Mouse (Mus musculus) Patski (cell line): ENCODE data around the gene Gpx7. TPM values are rescaled to one million over a fixed set of nuclear protein-coding genes. Genes with fewer than 3 reads are reported as not detected.

Experiments
- ATAC-seq: fragments of 100-300 bp; one replicate; pipeline ENCODE4 v1.8.0; 2021
- CTCF ChIA-PET: fragments of 350-600 bp; sonication (Branson Sonifier 250); formaldehyde crosslinking; loops from one replicate; lab custom pipeline; 2022; ENCODE audit warnings: inconsistent platforms; lab: Charles Lee
- POLR2A ChIA-PET: fragments of 350-600 bp; sonication (Branson Sonifier 250); formaldehyde crosslinking; loops from one replicate; lab custom pipeline; 2022; ENCODE audit warnings: antibody characterized with exemption, inconsistent platforms; lab: Charles Lee
- DNase-seq: peaks from one replicate; pipeline ENCODE4 v3.0.0-alpha.2; 2011; ENCODE audit warnings: low read depth, low spot score
- H3K27me3 ChIP-seq: fragments of 371-371 bp; one replicate; pipeline ENCODE4 v1.5.1; 2021
- CTCF ChIP-seq: fragments of 100-300 bp; IDR thresholded peaks from one replicate; pipeline ENCODE4 v1.5.1; 2021
- in situ Hi-C: fragments of 300-500 bp; cut with MboI; formaldehyde crosslinking; loops from 3 replicates; pipeline ENCODE4 v1.11.1; 2018; ENCODE audit warnings: low pct_unique_long_range_greater_than_20kb, mixed read lengths
- polyA plus RNA-seq: library from polyadenylated mRNA; unstranded; gene quantifications from one replicate; pipeline ENCODE4 v1.2.3, GENCODE M21; 2021

Gpx7 gene
- polyA plus RNA-seq, 1 experiment from 2014 or later, result not detected

- TF ChIP-seq CTCF, result no peak
- no peaks in the 10 kb centered on the region for H3K27me3 ChIP-seq
- ChIA-PET POLR2A (no interaction called here), CTCF (no interaction called here)
- peak; percentile 93 for ATAC-seq
- in situ Hi-C loops, result loop anchor here (5.0 kb wide), 1 partner anchor 106 kb away; the partner anchor contains the start of gene Tut4
- peak; percentile 81 for DNase-seq
Observed at GRCm38 (mm10) chr4:108350819-108351218, 55.9 kb downstream of the Gpx7 start.

Other genes with a start within 250 kb of the Gpx7 start
- gene Echdc2, start 241.5 kb downstream of the Gpx7 start, polyA plus RNA-seq, result 32.2 TPM
- 0.05 TPM for gene Zyg11a, start 188.9 kb downstream of the Gpx7 start, polyA plus RNA-seq
- gene Zyg11b, start 105.9 kb downstream of the Gpx7 start, polyA plus RNA-seq, result 16.8 TPM
- gene Coa7, start 78.8 kb downstream of the Gpx7 start, polyA plus RNA-seq, result 30.0 TPM
- gene Shisal2a, start 23.6 kb downstream of the Gpx7 start, polyA plus RNA-seq, result not detected
- 23.9 TPM for gene Tut4, start 52.5 kb upstream of the Gpx7 start, polyA plus RNA-seq
- gene Prpf38a, start 172.4 kb upstream of the Gpx7 start, polyA plus RNA-seq, result 37.3 TPM
- gene Orc1, start 172.5 kb upstream of the Gpx7 start, polyA plus RNA-seq, result 2.1 TPM
- gene Cc2d1b, start 213.0 kb upstream of the Gpx7 start, polyA plus RNA-seq, result 47.3 TPM